21 mouse cellular contexts compared by ENCODE assay signal in genomic region chr1:167649122-167649633, GRCm38 (mm10). TPM values are rescaled to one million over a fixed set of nuclear protein-coding genes. Genes with fewer than 3 reads are reported as not detected.
DNase-seq lines count a peak whose midpoint lies in the region; ATAC-seq and TF ChIP-seq lines count a peak whose summit lies in the region.
"Had no signal": no experiment of that assay in that cellular context is flagged by ENCODE, and none has a peak within 500 bp of the region (broad histone marks: within the 10 kb centered on the region; RNA-seq: fewer than 3 reads in every experiment).

No protein-coding gene starts in this region.

- DNase-seq in heart, adult 11 months, result peak; percentile 93
- no peak for DNase-seq in limb, embryonic 14.5 days (ENCODE audit: low spot score)
- DNase-seq in limb, embryonic 10.5 days (ENCODE audit: low spot score), result no peak
- DNase-seq in heart, postnatal 10 days, result peak; percentile 24 to 43
- peak; percentile 32 for DNase-seq in lung, postnatal 14 days
- DNase-seq in hindbrain, embryonic 10.5 days (ENCODE audit: low spot score), result no peak
- DNase-seq: cerebellum, adult 8-10 months; right cerebral cortex, adult 18-20 months; spleen, adult 18-20 months; thymus, postnatal 36 days had no signal

- no peak overlapping the region for H3K9ac ChIP-seq in heart, embryonic 12.5 days
- H3K9ac ChIP-seq in limb, embryonic 14.5 days (ENCODE audit: low read depth, low read length, severe bottlenecking), result no peak overlapping the region
- H3K9ac ChIP-seq: heart, embryonic 15.5 days; midbrain, embryonic 15.5 days had no signal

- H3K36me3 ChIP-seq in heart, embryonic 12.5 days, result no peaks in the 10 kb centered on the region
- no peaks in the 10 kb centered on the region for H3K36me3 ChIP-seq in limb, embryonic 14.5 days (ENCODE audit: control insufficient read depth, insufficient read depth, low read length)
- H3K36me3 ChIP-seq in limb, embryonic 10.5 days, result no peaks in the 10 kb centered on the region
- no peaks in the 10 kb centered on the region for H3K36me3 ChIP-seq in hindbrain, embryonic 10.5 days
- H3K36me3 ChIP-seq: heart, embryonic 15.5 days; midbrain, embryonic 15.5 days had no signal

- H3K27ac ChIP-seq in heart, embryonic 12.5 days (ENCODE audit: poor library complexity, severe bottlenecking), result no peak overlapping the region
- peak overlapping the region; percentile 33; the same call in 1 of the 2 replicates for H3K27ac ChIP-seq in limb, embryonic 14.5 days (replicated peaks; ENCODE audit: low read depth, low read length)
- H3K27ac ChIP-seq in limb, embryonic 10.5 days, result no peak overlapping the region
- H3K27ac ChIP-seq in hindbrain, embryonic 10.5 days, result no peak overlapping the region
- H3K27ac ChIP-seq: heart, embryonic 15.5 days; kidney, postnatal 0 days; midbrain, embryonic 15.5 days; stomach, postnatal 0 days had no signal

- H3K4me3 ChIP-seq in heart, embryonic 12.5 days, result no peak overlapping the region
- no peak overlapping the region for H3K4me3 ChIP-seq in limb, embryonic 14.5 days (replicated peaks; ENCODE audit: low read length)
- H3K4me3 ChIP-seq in limb, embryonic 10.5 days, result no peak overlapping the region
- no peak overlapping the region for H3K4me3 ChIP-seq in hindbrain, embryonic 10.5 days
- H3K4me3 ChIP-seq: erythroblast, embryonic 14.5 days; heart, embryonic 15.5 days; midbrain, embryonic 15.5 days had no signal

- TF ChIP-seq POLR2A in limb, embryonic 14.5 days (IDR thresholded peaks at IDR 0.05; ENCODE audit: borderline replicate concordance, extremely low read depth, insufficient read depth, insufficient read length), result no peak

- H3K9me3 ChIP-seq in heart, embryonic 12.5 days (replicated peaks), result no peaks in the 10 kb centered on the region
- no peaks in the 10 kb centered on the region for H3K9me3 ChIP-seq in limb, embryonic 14.5 days (ENCODE audit: control insufficient read depth, low read length)
- H3K9me3 ChIP-seq in limb, embryonic 10.5 days (replicated peaks), result no peaks in the 10 kb centered on the region
- H3K9me3 ChIP-seq in hindbrain, embryonic 10.5 days, result no peaks in the 10 kb centered on the region
- H3K9me3 ChIP-seq: heart, embryonic 15.5 days; midbrain, embryonic 15.5 days had no signal

- 59% methylated on average over 11 of the region's 11 CpGs for WGBS in heart, embryonic 12.5 days
- WGBS in limb, embryonic 14.5 days, result 46% methylated on average over 11 of the region's 11 CpGs
- WGBS in limb, embryonic 10.5 days, result 74% methylated on average over 11 of the region's 11 CpGs
- WGBS in hindbrain, embryonic 10.5 days, result 82% methylated on average over 11 of the region's 11 CpGs

- H3K4me1 ChIP-seq in heart, embryonic 12.5 days (replicated peaks), result no peaks in the 10 kb centered on the region
- peaks cover 15% of the 10 kb centered on the region; the same call in 1 of the 2 replicates for H3K4me1 ChIP-seq in limb, embryonic 14.5 days (ENCODE audit: control insufficient read depth, insufficient read depth, low read length)
- peaks cover 18% of the 10 kb centered on the region for H3K4me1 ChIP-seq in limb, embryonic 10.5 days
- H3K4me1 ChIP-seq in hindbrain, embryonic 10.5 days (replicated peaks), result no peaks in the 10 kb centered on the region
- H3K4me1 ChIP-seq: heart, embryonic 15.5 days had no signal

- peaks cover 11% of the 10 kb centered on the region for H3K27me3 ChIP-seq in heart, embryonic 12.5 days (replicated peaks)
- no peaks in the 10 kb centered on the region for H3K27me3 ChIP-seq in limb, embryonic 14.5 days (ENCODE audit: control insufficient read depth, insufficient read depth, low read length)
- peaks cover 23% of the 10 kb centered on the region for H3K27me3 ChIP-seq in limb, embryonic 10.5 days (ENCODE audit: low read depth, poor library complexity, severe bottlenecking)
- 0 out of 2 replicates have a peak, but pooled peaks cover under 1% of the 10 kb centered on the region for H3K27me3 ChIP-seq in hindbrain, embryonic 10.5 days (ENCODE audit: insufficient read depth, poor library complexity, severe bottlenecking)

- H3K4me2 ChIP-seq in heart, embryonic 12.5 days, result no peak overlapping the region
- no peak overlapping the region for H3K4me2 ChIP-seq in limb, embryonic 14.5 days (replicated peaks; ENCODE audit: low read depth, low read length, severe bottlenecking)
- H3K4me2 ChIP-seq: heart, embryonic 15.5 days; midbrain, embryonic 15.5 days had no signal

- no peak; the same call in 1 of the 2 replicates for ATAC-seq in heart, embryonic 12.5 days (ENCODE audit: insufficient number of reproducible peaks, low FRiP score)
- ATAC-seq in limb, embryonic 14.5 days (ENCODE audit: low FRiP score, low read depth), result no peak
- ATAC-seq: forebrain, embryonic 16.5 days; hindbrain, embryonic 16.5 days; midbrain, embryonic 15.5 days had no signal

- intact Hi-C loops in heart, postnatal 10 days (cut with DNase I), result no loop called here

RNA-seq across cellular contexts. Expression of gene Lmx1a, which starts 39.9 kb away (rescaled TPM):
- polyA plus RNA-seq in heart, embryonic 12.5 days (2016; fragmentation: Nextera tagmentation; extraction: Ambion mirVana), result 3.5 TPM in 2 replicates
- 0.57 and 0.64 TPM in 2 replicates for polyA plus RNA-seq in limb, embryonic 14.5 days (2012; rRNA removed)
- 0.37 and 0.51 TPM in 2 replicates for polyA plus RNA-seq in limb, embryonic 14.5 days (2014; fragmentation: Nextera tagmentation; extraction: Ambion mirVana)
- polyA plus RNA-seq in limb, embryonic 10.5 days (2016; fragmentation: Nextera tagmentation; extraction: Ambion mirVana), result 1.1 and 1.2 TPM in 2 replicates
- not detected for total RNA-seq in heart, postnatal 10 days (2021)
- 11.5 and 16.9 TPM in 2 replicates for polyA plus RNA-seq in hindbrain, embryonic 10.5 days (2016; fragmentation: Nextera tagmentation; extraction: Ambion mirVana)
- total RNA-seq: left cerebral cortex, postnatal 14 days; megakaryocyte, adult 5-6 weeks had no signal
- polyA plus RNA-seq: erythroblast, embryonic 14.5 days; stomach, postnatal 0 days had no signal

RNA-seq across cellular contexts. Expression of gene Rxrg, which starts 51.0 kb away (rescaled TPM):
- 1.7 TPM in 2 replicates for polyA plus RNA-seq in heart, embryonic 12.5 days (2016; fragmentation: Nextera tagmentation; extraction: Ambion mirVana)
- 16.9 and 17.9 TPM in 2 replicates for polyA plus RNA-seq in limb, embryonic 14.5 days (2012; rRNA removed)
- polyA plus RNA-seq in limb, embryonic 14.5 days (2014; fragmentation: Nextera tagmentation; extraction: Ambion mirVana), result 21.1 and 24.4 TPM in 2 replicates
- 1.7 and 2.6 TPM in 2 replicates for polyA plus RNA-seq in limb, embryonic 10.5 days (2016; fragmentation: Nextera tagmentation; extraction: Ambion mirVana)
- 10 to 100 TPM; 25.8 to 28.4 TPM for total RNA-seq in heart, postnatal 10 days (2021)
- 5.1 and 6.7 TPM in 2 replicates for polyA plus RNA-seq in hindbrain, embryonic 10.5 days (2016; fragmentation: Nextera tagmentation; extraction: Ambion mirVana)
- total RNA-seq: megakaryocyte, adult 5-6 weeks had no signal
- polyA plus RNA-seq: C2C12; erythroblast, embryonic 14.5 days had no signal

Comparison
In these comparisons a context has a peak if more than half of its experiments do, and no peak if none do; other contexts are left out.
1. DNase-seq: peak in heart, adult 11 months (single experiment), heart, postnatal 10 days (2 of 2) and lung, postnatal 14 days (single experiment); none in limb, embryonic 14.5 days (single experiment), limb, embryonic 10.5 days (single experiment) and hindbrain, embryonic 10.5 days (single experiment).